Mouse (Mus musculus): ENCODE measurements around the gene Rrbp1. TPM values are rescaled to one million over a fixed set of nuclear protein-coding genes. Genes with fewer than 3 reads are reported as not detected.

The Rrbp1 gene
- polyA plus RNA-seq, 1 experiment from 2014 or later: 102 TPM

DNA sequence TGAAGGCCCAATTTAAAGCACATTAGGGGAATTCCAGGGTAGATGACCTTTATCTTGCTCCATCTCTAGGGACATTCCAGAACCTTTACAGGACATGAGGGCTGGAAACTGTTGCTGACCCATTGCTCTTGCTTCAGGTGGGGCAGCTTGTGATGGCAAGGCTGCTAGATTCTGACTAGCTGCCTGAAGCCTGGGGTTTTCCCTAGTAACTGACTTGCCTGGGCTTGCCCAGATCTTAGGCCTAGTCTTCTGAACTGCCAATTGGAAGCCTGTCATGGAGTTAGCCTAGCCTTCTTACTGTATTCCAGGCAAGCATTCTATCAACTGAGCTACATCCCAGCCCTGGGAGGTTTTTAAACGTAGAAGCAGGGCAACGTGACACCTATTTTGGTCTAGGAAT is 101.8 kb downstream of the Rrbp1 start:
- 59% methylated on average over 2 of the region's 2 CpGs for WGBS
- Histone ChIP-seq H3K9ac (no peak overlapping the region), H3K27ac (no peak overlapping the region), H3K9me3 (no peaks in the 10 kb centered on the region), H3K4me1 (no peaks in the 10 kb centered on the region), H3K36me3 (no peaks in the 10 kb centered on the region), H3K4me2 (replicated peaks) (no peak overlapping the region), H3K4me3 (no peak overlapping the region), H3K27me3 (no peaks in the 10 kb centered on the region)
- no peak for ATAC-seq (ENCODE audit: insufficient number of reproducible peaks, insufficient read depth, low FRiP score, low TSS enrichment)

DNA sequence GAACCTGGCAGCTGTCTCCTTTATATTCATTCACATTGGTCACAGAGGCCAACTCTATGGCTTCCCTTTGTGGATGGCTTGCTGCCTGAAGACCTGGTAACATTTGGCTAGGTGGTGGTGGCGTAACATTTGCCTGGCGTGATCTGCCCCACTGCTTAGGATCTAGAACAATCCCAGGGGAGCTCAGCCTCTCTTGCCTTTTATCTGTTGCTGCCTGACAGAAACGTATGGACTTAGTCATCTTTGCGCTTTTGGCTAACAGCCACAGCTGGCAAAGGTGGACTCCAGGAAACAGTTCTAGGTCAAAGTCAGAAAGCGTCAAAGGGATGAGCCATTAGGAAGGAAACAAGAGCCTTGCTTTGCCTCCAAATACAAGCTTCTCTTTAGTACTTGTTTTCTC is 106.2 kb downstream of the Rrbp1 start:
- H3K36me3 ChIP-seq: no peaks in the 10 kb centered on the region
- H3K9ac ChIP-seq: no peak overlapping the region
- no peak for ATAC-seq (ENCODE audit: insufficient number of reproducible peaks, insufficient read depth, low FRiP score, low TSS enrichment)
- no peaks in the 10 kb centered on the region for H3K4me1 ChIP-seq
- no peak overlapping the region for H3K4me3 ChIP-seq
- no peak overlapping the region for H3K27ac ChIP-seq
- no peak overlapping the region for H3K4me2 ChIP-seq (replicated peaks)
- H3K9me3 ChIP-seq: no peaks in the 10 kb centered on the region
- WGBS: 82% methylated on average over 5 of the region's 5 CpGs
- H3K27me3 ChIP-seq: no peaks in the 10 kb centered on the region

DNA sequence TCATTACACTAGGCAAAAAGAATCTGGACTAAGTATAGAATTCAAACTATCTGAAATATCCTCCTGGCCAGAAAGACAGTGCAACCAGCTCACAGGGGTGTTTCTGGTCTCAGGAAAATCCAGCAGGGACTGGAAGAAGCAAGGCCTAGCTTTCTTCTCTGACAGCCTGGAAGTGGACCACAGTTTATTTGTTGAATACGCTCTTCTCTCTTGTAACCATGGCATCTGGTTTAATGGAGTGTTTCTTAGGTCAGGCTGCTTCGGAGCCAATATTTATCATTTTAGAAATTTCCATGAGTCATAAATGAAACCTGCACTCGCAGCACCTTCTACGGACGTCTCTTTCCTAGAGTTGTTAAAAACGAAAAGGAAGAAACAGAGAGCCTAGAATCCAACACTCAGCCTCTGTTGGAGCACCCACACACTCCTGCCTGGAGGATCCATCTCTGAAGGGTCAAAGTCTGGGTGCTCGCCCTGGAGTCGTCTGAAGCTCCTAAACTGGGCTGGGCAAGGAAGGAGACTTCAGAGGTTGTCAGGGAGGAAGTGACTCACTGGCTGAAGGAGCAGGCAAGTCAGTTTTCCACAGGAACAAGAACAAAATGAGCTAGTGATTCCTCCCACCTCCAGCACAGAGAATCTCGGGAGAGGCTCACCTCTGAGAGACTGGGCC is 107.6 kb downstream of the Rrbp1 start:
- no peak overlapping the region for H3K9ac ChIP-seq
- H3K4me1 ChIP-seq: no peaks in the 10 kb centered on the region
- no peaks in the 10 kb centered on the region for H3K9me3 ChIP-seq
- no peaks in the 10 kb centered on the region for H3K27me3 ChIP-seq
- no peak overlapping the region for H3K4me3 ChIP-seq
- H3K27ac ChIP-seq: no peak overlapping the region
- ATAC-seq (ENCODE audit: insufficient number of reproducible peaks, insufficient read depth, low FRiP score, low TSS enrichment): no peak
- H3K4me2 ChIP-seq (replicated peaks): no peak overlapping the region
- no peaks in the 10 kb centered on the region for H3K36me3 ChIP-seq
- 76% methylated on average over 9 of the region's 9 CpGs for WGBS

DNA sequence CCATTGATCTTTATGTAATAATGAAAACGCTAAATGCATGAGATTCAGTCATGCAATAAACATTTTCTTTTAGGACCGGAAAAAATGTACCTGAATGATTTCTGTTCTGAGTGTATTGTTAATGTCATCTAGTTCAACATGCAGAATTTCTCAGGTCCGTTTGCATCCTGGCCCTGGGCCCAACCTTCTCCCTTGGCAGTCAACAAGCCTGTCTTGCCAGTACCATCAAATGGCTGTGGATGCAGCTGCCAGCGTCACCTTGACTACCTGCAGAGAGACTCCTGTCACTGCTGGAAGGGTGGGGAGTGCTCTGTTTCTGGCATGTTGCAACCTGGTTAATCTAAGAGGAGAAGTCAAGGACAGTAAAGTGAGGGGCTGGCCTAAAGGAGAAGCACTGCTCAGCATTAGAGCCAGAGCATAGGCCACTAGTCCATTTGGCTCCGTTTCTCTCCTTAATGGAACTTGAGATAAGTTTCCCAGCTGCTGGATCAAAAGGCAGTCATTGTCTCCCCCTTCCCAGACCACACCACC is 110.2 kb downstream of the Rrbp1 start:
- H3K27me3 ChIP-seq: no peaks in the 10 kb centered on the region
- H3K36me3 ChIP-seq: no peaks in the 10 kb centered on the region
- no peak overlapping the region for H3K4me3 ChIP-seq
- H3K9ac ChIP-seq: no peak overlapping the region
- no peak overlapping the region for H3K4me2 ChIP-seq (replicated peaks)
- H3K4me1 ChIP-seq: no peaks in the 10 kb centered on the region
- H3K27ac ChIP-seq: no peak overlapping the region
- H3K9me3 ChIP-seq: no peaks in the 10 kb centered on the region
- no peak for ATAC-seq (ENCODE audit: insufficient number of reproducible peaks, insufficient read depth, low FRiP score, low TSS enrichment)
- 72% methylated on average over 5 of the region's 5 CpGs for WGBS

DNA sequence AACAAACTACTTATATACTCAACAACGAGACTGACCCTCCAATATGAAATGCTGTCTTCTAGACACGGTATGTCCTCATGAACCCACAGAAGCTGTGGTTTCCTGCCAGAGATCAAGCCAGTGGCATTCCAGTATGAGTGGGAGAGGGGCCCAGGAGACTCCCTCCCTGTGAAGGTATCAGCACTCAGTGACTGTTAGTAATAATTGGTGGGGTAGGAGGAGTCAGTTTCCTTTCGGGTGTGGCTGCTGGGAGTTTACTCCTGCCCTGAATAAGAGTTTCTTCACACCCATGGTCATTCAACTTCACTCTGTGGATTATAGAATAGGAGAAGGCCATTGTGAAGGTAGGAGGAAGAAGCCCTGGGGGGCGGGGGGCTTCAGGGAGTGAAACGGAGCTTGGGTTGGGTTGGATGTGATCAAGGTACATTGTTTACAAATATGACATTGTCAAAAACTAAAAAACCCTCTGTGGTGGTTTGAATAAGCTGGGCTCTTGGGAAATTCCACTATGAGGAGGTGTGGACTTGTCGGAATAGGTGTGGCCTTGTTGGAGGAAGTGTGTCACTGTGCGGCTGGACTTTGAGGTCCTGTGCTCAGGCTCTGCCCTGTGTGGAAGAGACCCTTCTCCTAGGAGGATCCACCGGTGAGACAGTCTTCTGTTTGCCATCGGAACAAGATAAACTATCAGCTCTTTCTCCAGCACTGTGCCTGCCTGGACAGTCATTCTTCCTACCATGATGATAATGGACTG is 111.4 kb downstream of the Rrbp1 start:
- ATAC-seq (ENCODE audit: insufficient number of reproducible peaks, insufficient read depth, low FRiP score, low TSS enrichment): no peak
- 90% methylated on average over 9 of the region's 9 CpGs for WGBS
- Histone ChIP-seq H3K9ac (no peak overlapping the region), H3K27me3 (no peaks in the 10 kb centered on the region), H3K9me3 (no peaks in the 10 kb centered on the region), H3K4me2 (replicated peaks) (no peak overlapping the region), H3K36me3 (no peaks in the 10 kb centered on the region), H3K4me3 (no peak overlapping the region), H3K27ac (no peak overlapping the region), H3K4me1 (no peaks in the 10 kb centered on the region)

Other genes starting within 250 kb of the Rrbp1 start
- gene Bfsp1, start 148.1 kb downstream of the Rrbp1 start, polyA plus RNA-seq (2016; fragmentation: Nextera tagmentation; extraction: Ambion mirVana): 2.1 and 2.5 TPM in 2 replicates
- gene Dstn, start 95.9 kb downstream of the Rrbp1 start, polyA plus RNA-seq (2016; fragmentation: Nextera tagmentation; extraction: Ambion mirVana): 327 and 332 TPM in 2 replicates
- gene Banf2, start 21.8 kb upstream of the Rrbp1 start, polyA plus RNA-seq (2016; fragmentation: Nextera tagmentation; extraction: Ambion mirVana): not detected in 2 replicates

Data from embryonic facial prominence, embryonic 12.5 days (tissue).